Mouse (Mus musculus) stomach, postnatal 0 days (tissue): Measurements from ENCODE around the gene Col26a1.

Experiments used
- CTCF ChIP-seq: IDR thresholded peaks from 2 replicates; pipeline ENCODE4 v1.5.1; 2016; ENCODE audit warnings: antibody characterized with exemption, low read depth, mild to moderate bottlenecking, moderate library complexity
- EP300 ChIP-seq: optimal IDR thresholded peaks from 2 replicates; pipeline ENCODE3; 2016; ENCODE audit warnings: antibody characterized with exemption

GRCm38 (mm10) chr5:136791204-136791603 lies 91.8 kb downstream of the Col26a1 start:
- TF ChIP-seq CTCF (no peak), EP300 (no peak)
